Mouse (Mus musculus) G1E (cell line): ENCODE results near the gene Cercam.
A peak's percentile ranks its signal among the peaks of the same experiment; 100 is the strongest.

Experiments
- CTCF ChIP-seq: IDR thresholded peaks from 2 replicates; pipeline ENCODE4 v1.5.1; 2012; ENCODE audit warnings: low read depth, low read length, inconsistent platforms, mixed read lengths
- GATA1 ChIP-seq: IDR thresholded peaks from 2 replicates; pipeline ENCODE4 v1.6.1; 2012; ENCODE audit warnings: borderline replicate concordance, low read length, inconsistent platforms, mixed read lengths

GRCm38 (mm10) chr2:29858748-29859473 is 10.1 kb upstream of the Cercam start:
- peak; percentile 62 for TF ChIP-seq CTCF
- no peak for TF ChIP-seq GATA1
